20 mouse cellular contexts compared by ENCODE assay signal in the genomic region with DNA sequence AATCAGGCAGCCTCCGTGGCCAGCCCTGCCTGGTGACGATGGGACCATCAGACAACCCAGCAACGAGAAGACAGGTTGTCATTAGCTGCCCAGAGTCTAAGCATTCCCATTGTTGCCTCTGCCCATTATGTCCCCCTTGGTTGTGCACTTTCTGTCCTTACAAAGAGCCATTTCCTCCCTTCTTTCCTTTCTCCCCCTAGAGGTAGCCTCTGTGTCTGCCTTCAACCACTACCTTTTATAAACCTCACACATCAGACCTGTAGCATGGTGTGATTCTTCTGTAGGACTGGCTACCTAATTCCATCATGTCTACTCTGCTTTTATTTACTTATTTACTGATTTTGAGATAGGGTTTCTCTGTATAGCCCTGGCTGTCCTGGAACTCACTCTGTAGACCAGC. TPM values are rescaled to one million over a fixed set of nuclear protein-coding genes. Genes with fewer than 3 reads are reported as not detected.
DNase-seq lines count a peak whose midpoint lies in the region; ATAC-seq and TF ChIP-seq lines count a peak whose summit lies in the region.
"Had no signal": no experiment of that assay in that cellular context is flagged by ENCODE, and none has a peak within 500 bp of the region (broad histone marks: within the 10 kb centered on the region; RNA-seq: fewer than 3 reads in every experiment).

No protein-coding gene starts in this region.

- no peak overlapping the region for H3K4me3 ChIP-seq in kidney, postnatal 0 days (replicated peaks; ENCODE audit: low read depth, low read length)
- H3K4me3 ChIP-seq in kidney, embryonic 15.5 days (replicated peaks), result no peak overlapping the region
- no peak overlapping the region for H3K4me3 ChIP-seq in heart, embryonic 10.5 days
- H3K4me3 ChIP-seq: embryonic facial prominence, embryonic 15.5 days; gastrocnemius, adult 2 months; heart, embryonic 15.5 days; hindbrain, embryonic 10.5 days; limb, embryonic 12.5 days; liver, embryonic 15.5 days had no signal

- 65% methylated on average over 3 of the region's 3 CpGs for WGBS in kidney, postnatal 0 days
- 65% methylated on average over 3 of the region's 3 CpGs for WGBS in kidney, embryonic 15.5 days
- WGBS in heart, embryonic 10.5 days, result 56% methylated on average over 3 of the region's 3 CpGs

- no peak overlapping the region for H3K4me2 ChIP-seq in kidney, postnatal 0 days (ENCODE audit: low read length)
- H3K4me2 ChIP-seq in kidney, embryonic 15.5 days, result no peak overlapping the region
- H3K4me2 ChIP-seq: embryonic facial prominence, embryonic 15.5 days; heart, embryonic 15.5 days; limb, embryonic 12.5 days; liver, embryonic 15.5 days had no signal

- peak; percentile 36; the same call in 1 of the 2 replicates for TF ChIP-seq CTCF in kidney, postnatal 0 days (IDR thresholded peaks at IDR 0.05; ENCODE audit: low read depth)

- ATAC-seq in kidney, postnatal 0 days (replicated peaks; ENCODE audit: low FRiP score, low read depth), result no peak
- ATAC-seq in kidney, embryonic 15.5 days (replicated peaks; ENCODE audit: low FRiP score), result no peak
- peak; percentile 52 for ATAC-seq in megakaryocyte, adult 5-6 weeks (ENCODE audit: poor library complexity, severe bottlenecking)
- ATAC-seq: forebrain, postnatal 0 days had no signal

- H3K4me1 ChIP-seq in kidney, postnatal 0 days (replicated peaks; ENCODE audit: insufficient read depth, low read length), result no peaks in the 10 kb centered on the region
- no peaks in the 10 kb centered on the region for H3K4me1 ChIP-seq in kidney, embryonic 15.5 days
- H3K4me1 ChIP-seq in heart, embryonic 10.5 days, result no peaks in the 10 kb centered on the region
- H3K4me1 ChIP-seq: embryonic facial prominence, embryonic 15.5 days; heart, embryonic 15.5 days; hindbrain, embryonic 10.5 days; limb, embryonic 12.5 days; liver, embryonic 15.5 days had no signal

- no peaks in the 10 kb centered on the region for H3K27me3 ChIP-seq in kidney, postnatal 0 days (ENCODE audit: insufficient read depth, low read length)
- no peaks in the 10 kb centered on the region for H3K27me3 ChIP-seq in kidney, embryonic 15.5 days
- no peaks in the 10 kb centered on the region for H3K27me3 ChIP-seq in heart, embryonic 10.5 days (ENCODE audit: insufficient read depth, poor library complexity, severe bottlenecking)
- H3K27me3 ChIP-seq: embryonic facial prominence, embryonic 15.5 days; heart, embryonic 15.5 days; limb, embryonic 12.5 days; liver, embryonic 15.5 days had no signal

- H3K9me3 ChIP-seq in kidney, postnatal 0 days (replicated peaks; ENCODE audit: low read length), result no peaks in the 10 kb centered on the region
- no peaks in the 10 kb centered on the region for H3K9me3 ChIP-seq in kidney, embryonic 15.5 days (replicated peaks)
- H3K9me3 ChIP-seq in heart, embryonic 10.5 days, result no peaks in the 10 kb centered on the region
- H3K9me3 ChIP-seq: embryonic facial prominence, embryonic 15.5 days; heart, embryonic 15.5 days; hindbrain, embryonic 10.5 days; limb, embryonic 12.5 days; liver, embryonic 15.5 days had no signal

- DNase-seq in kidney, postnatal 0 days (ENCODE audit: low spot score), result no peak
- peak; percentile 26 for DNase-seq in testis, postnatal 10 days (ENCODE audit: low spot score)
- DNase-seq in testis, postnatal 14 days (ENCODE audit: low spot score), result no peak
- DNase-seq in ovary, postnatal 14 days (ENCODE audit: low spot score), result no peak
- DNase-seq in heart, embryonic 10.5 days (ENCODE audit: low spot score), result no peak
- DNase-seq: cerebellum, adult 18-20 months; cerebellum, postnatal 25 days; forebrain, postnatal 0 days; gastrocnemius, adult 2 months; kidney, adult 8-10 months; kidney, postnatal 36 days; midbrain, embryonic 14.5 days; right cerebral cortex, postnatal 25 days had no signal

- H3K9ac ChIP-seq in kidney, postnatal 0 days (ENCODE audit: low read depth, low read length), result no peak overlapping the region
- no peak overlapping the region for H3K9ac ChIP-seq in kidney, embryonic 15.5 days
- H3K9ac ChIP-seq: embryonic facial prominence, embryonic 15.5 days; forebrain, postnatal 0 days; heart, embryonic 15.5 days; limb, embryonic 12.5 days; liver, embryonic 15.5 days had no signal

- H3K27ac ChIP-seq in kidney, postnatal 0 days, result no peak overlapping the region
- no peak overlapping the region for H3K27ac ChIP-seq in kidney, embryonic 15.5 days
- no peak overlapping the region for H3K27ac ChIP-seq in heart, embryonic 10.5 days
- H3K27ac ChIP-seq: embryonic facial prominence, embryonic 15.5 days; gastrocnemius, adult 2 months; heart, embryonic 15.5 days; hindbrain, embryonic 10.5 days; limb, embryonic 12.5 days; liver, embryonic 15.5 days had no signal

- no peaks in the 10 kb centered on the region for H3K36me3 ChIP-seq in kidney, postnatal 0 days (ENCODE audit: insufficient read depth, low read length)
- H3K36me3 ChIP-seq in kidney, embryonic 15.5 days, result peaks cover 6% of the 10 kb centered on the region; the same call in 1 of the 2 replicates
- no peaks in the 10 kb centered on the region for H3K36me3 ChIP-seq in heart, embryonic 10.5 days
- H3K36me3 ChIP-seq: embryonic facial prominence, embryonic 15.5 days; heart, embryonic 15.5 days had no signal

RNA-seq across cellular contexts. Expression of gene Hax1, which starts 11.4 kb away (rescaled TPM):
- 160 and 168 TPM in 2 replicates for polyA plus RNA-seq in kidney, postnatal 0 days (2015; fragmentation: Nextera tagmentation; extraction: Ambion mirVana)
- polyA plus RNA-seq in kidney, embryonic 15.5 days (2015; fragmentation: Nextera tagmentation; extraction: Ambion mirVana), result 174 and 180 TPM in 2 replicates
- total RNA-seq in megakaryocyte, adult 5-6 weeks (2015), result 97.5 and 114 TPM in 2 replicates
- 48.8 and 50.8 TPM in 2 replicates for total RNA-seq in megakaryocyte, adult 5-6 weeks (2017)
- polyA plus RNA-seq in heart, embryonic 10.5 days (2016; fragmentation: Nextera tagmentation; extraction: Ambion mirVana), result 114 and 150 TPM in 2 replicates

RNA-seq across cellular contexts. Expression of gene Atp8b2, which starts 23.9 kb away (rescaled TPM):
- 6.9 and 7.1 TPM in 2 replicates for polyA plus RNA-seq in kidney, postnatal 0 days (2015; fragmentation: Nextera tagmentation; extraction: Ambion mirVana)
- 11.9 and 13.2 TPM in 2 replicates for polyA plus RNA-seq in kidney, embryonic 15.5 days (2015; fragmentation: Nextera tagmentation; extraction: Ambion mirVana)
- 11.6 and 17.5 TPM in 2 replicates for total RNA-seq in megakaryocyte, adult 5-6 weeks (2015)
- 37.2 and 37.3 TPM in 2 replicates for total RNA-seq in megakaryocyte, adult 5-6 weeks (2017)
- polyA plus RNA-seq in heart, embryonic 10.5 days (2016; fragmentation: Nextera tagmentation; extraction: Ambion mirVana), result 15.3 and 17.7 TPM in 2 replicates
